Mouse (Mus musculus) left cerebral cortex, postnatal 14 days (tissue): ENCODE results near the gene Tnik. TPM values are rescaled to one million over a fixed set of nuclear protein-coding genes. Genes with fewer than 3 reads are reported as not detected.

Experiments
- DNase-seq, 2 experiments: peaks; one replicate each; pipeline ENCODE4 v3.0.0; 2021 to 2022; ENCODE audit warnings: low spot score in 2 of 2, mixed read lengths in 1 of 2
- intact Hi-C: fragments of 180-260 bp; cut with DNase I; formaldehyde crosslinking; loops from one replicate; pipeline ENCODE4 v1.15.1; 2025
- total RNA-seq, 2 experiments: library from RNA; stranded (reverse); gene quantifications; 2 replicates each; pipeline ENCODE4 v1.2.3; 2021

The Tnik gene
- total RNA-seq, 2 experiments from 2014 or later, result 216 to 232 TPM

DNA sequence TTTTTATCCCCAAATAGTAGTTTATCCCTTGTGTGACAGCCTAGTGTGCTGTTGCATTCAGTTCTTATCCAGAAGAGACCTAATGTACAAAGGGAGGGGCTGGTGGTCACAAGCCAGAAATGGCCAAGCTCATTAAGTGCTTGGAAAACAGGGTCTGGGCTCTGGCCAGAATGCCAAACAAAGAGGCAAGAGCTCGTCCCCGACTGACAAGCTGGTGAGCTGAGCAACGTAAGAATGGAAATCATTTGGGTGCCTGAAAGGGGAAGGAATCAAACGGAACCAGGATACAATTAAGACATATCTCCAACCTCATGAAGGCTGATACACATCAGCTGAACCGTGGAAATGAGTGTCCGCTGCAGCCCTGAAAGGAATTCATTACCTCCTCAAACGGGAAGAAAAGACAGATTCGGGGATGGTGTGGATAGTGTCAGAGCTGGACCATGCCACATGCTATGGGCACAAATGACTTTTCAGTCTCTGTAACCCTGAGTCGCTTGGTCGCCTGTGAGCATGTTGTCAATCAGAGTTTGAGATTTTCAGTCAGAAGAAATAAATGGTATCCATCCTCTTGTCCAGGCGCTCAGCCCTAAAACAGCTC, 120.6 kb downstream of the Tnik start:
- intact Hi-C loops, result no loop called here
- no peak for DNase-seq

DNA sequence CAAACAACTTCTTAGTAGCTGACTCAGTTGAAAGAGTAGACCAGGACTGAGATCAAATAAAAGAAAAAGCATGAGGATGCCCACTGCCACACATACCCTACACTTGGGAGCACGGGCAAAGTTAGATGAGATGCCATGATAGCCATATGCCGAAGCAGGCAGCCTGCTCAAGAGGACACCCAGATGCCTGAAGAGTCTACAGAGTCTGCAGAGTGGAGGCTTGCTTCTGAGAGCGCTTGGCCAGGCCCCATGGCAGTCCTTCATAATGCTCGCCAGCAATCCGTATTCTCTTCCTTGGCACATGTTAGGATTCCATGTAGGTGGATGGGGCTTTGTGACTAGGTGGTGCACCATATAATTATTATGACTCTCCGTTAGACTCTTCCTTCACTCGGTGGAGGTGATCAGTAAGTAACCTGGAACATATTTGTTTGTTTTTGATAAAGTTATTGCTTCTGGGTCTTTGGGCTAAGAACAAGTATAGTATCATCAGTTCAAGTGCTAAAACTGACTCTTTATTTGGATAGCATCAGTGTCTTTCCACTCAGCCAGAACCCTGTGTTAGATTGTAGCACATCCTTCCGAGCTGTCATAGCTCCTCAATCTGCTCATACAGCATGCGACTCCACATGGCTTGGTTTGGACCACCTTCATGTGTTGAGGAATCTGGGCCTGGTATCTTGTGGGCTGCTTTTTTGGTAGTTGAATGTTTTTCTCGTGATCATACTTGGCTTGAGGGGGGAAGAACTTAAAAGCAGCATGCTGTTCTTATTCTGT, 122.4 kb downstream of the Tnik start:
- no peak for DNase-seq
- intact Hi-C loops, result no loop called here

DNA sequence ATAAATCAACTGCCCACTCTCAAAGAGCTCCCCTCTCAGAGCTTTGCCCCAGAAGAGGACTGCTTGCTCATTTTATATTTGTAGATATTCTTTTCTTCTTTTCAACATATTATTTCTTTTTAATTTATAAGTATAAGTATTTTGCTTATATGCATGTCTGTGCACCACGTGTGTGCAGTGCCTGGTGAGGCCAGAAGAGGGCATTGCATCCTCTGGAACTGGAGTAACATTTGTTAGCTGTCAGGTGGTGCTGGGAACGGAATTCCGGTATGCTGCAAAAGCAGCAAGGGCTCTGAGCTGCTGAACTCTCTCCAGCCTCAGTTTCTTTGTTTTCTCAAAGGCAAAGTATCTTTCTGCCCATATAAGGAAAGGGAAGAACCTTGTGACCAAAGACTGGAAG, 125.5 kb downstream of the Tnik start:
- no peak for DNase-seq
- intact Hi-C loops, result no loop called here

DNA sequence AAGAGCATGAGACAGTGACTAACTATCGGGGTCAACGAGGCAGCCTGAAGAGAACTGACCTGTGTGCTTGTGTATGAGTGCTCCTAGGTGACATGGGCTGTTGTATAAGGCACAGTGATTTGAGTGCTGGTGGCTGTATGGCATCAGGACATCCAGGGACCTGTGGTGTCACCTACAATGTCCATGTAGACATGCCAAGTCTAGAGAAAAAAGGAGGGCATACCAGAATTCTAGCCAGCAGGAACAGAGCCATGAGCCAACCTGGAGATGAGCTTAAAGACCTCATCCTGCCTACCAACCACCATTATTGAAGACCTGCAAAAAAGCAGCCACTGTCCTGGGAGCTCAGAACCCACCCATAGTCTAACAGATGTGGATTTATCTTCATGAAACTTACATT, 127.2 kb downstream of the Tnik start:
- intact Hi-C loops, result no loop called here
- no peak for DNase-seq

DNA sequence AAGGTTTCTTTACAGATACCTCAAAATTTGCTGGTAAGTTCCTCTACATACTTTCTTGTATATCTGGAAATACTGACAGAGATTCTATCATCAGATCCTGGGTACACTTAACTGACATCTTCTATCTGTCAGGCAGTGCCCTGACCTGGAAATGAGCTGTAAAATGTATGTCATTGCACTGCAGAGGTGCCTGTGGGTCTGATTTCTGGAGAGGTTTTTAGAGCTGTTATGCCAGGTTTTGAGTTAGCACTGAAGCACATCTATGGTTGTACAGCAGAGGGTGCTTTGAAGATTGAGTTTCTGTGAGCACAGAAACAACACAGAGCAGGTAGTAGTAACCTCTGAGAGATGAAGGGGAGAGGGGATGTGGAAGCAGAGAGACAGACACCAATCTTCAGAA, 129.5 kb downstream of the Tnik start:
- no peak for DNase-seq
- intact Hi-C loops, result no loop called here

DNA sequence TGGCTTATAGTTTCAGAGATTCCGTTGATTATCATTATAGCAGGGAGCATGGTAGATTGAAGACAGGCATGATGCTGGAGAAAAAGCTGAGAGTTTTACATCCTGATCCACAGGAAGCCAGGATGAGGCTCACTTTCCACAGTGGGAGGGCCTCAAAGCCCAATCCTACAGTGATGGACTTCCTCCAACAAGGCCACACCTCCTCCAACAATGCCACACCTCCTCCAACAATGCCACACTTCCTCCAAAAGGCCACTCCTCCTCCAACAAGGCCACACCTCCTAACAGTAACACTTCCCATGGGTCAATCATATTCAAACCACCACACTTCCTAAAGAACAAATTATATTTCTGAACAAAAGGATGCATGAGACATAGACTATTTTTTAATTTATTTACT, 135.8 kb downstream of the Tnik start:
- DNase-seq, result no peak
- intact Hi-C loops, result no loop called here

DNA sequence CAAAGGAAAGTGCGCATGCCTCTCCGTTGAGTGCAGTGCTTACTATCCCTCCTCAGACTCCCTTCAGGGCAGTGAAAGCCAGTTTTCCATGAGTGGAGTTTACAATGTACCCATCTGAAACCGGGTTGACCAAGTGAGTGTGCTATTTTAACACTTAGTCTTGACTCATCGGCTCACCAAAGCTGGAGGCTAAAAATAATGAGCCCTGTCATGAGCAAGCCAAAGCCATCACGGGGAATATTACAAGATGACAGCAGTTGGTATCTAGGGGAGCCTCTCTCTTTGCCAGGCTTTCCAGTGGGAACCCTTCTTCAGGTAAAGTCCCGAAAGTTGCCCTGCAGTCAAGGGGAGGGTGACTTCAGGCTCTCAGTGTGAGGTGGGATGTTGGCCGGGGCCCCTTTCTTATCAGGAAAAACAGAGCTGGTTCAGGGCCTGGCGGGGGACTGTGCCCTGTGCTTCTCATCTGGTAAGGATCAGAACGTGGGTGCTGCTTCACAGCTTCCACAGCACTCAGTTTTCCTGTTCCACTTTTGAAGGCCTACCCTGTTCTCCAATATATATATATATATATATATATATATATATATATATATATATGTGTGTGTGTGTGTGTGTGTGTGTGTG, 136.7 kb downstream of the Tnik start:
- DNase-seq, result no peak
- intact Hi-C loops, result loop anchor here (10.0 kb wide), 1 partner anchor 225 kb away; no protein-coding TSS in a partner anchor

DNA sequence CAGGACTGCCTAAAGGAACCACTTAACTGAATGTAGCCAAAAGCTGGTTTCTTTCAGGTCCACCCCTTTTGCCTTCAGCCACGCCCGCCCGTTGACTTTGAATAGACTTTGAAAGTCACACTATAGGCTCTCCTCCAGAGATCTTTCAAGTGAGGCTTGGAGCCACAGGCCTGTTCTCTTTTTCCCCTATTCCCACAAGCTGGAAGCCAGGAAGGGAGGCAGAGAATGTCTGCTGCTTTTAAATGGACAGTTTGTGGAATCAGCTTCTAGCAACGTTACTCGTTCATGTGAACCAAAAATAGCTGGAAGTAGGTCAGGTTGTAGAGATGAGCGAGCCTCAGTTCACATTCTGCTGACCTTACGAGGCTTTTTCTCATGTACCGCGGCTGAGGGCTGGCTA, 138.3 kb downstream of the Tnik start:
- DNase-seq, result no peak
- intact Hi-C loops, result loop anchor here (10.0 kb wide), 1 partner anchor 227 kb away; no protein-coding TSS in a partner anchor

DNA sequence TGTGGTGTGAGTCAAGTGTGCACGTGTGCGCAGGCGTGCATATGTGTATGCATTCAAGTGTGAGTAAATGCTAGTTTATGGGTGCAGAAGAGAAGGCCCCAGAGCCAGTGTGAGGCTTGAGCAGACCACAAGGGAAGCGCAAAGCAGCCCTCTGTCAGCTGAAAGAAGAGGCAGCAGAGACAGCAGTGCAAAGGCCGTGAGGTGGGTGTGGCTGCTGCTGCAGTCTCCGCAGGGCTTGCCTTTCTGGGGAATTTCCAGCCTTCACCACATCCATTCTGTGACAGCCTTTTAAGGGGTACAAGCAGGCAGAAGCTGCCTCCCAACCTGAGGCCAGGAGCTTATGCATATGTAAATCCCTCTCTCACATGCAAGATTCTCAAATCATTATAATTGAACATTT, 139.2 kb downstream of the Tnik start:
- no peak for DNase-seq
- intact Hi-C loops, result loop anchor here (10.0 kb wide), 1 partner anchor 227 kb away; no protein-coding TSS in a partner anchor

DNA sequence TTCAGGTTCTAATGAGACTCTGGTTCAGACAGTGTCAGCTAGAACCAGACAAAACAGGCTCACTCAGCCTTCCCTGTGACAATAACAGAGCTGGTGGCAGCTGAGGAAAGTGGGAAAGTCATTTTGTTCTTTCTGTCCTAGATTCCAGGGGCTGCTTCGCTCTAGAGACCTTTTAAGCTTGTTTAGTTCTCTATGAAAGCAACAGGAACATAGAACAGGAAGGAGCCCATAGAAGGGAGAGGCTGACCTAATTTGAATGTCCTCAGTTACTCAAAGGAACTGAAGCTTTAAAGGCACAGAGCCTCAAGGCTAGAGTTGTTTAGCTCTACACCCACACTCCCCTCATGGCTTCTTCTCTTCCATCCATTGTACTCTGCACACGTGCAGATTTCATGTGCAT, 142.4 kb downstream of the Tnik start:
- peak in 1 of 2 experiments; percentile 68 for DNase-seq
- intact Hi-C loops, result loop anchor here (5.0 to 10.0 kb wide), 2 partner anchors 138 to 231 kb away; no protein-coding TSS in a partner anchor

DNA sequence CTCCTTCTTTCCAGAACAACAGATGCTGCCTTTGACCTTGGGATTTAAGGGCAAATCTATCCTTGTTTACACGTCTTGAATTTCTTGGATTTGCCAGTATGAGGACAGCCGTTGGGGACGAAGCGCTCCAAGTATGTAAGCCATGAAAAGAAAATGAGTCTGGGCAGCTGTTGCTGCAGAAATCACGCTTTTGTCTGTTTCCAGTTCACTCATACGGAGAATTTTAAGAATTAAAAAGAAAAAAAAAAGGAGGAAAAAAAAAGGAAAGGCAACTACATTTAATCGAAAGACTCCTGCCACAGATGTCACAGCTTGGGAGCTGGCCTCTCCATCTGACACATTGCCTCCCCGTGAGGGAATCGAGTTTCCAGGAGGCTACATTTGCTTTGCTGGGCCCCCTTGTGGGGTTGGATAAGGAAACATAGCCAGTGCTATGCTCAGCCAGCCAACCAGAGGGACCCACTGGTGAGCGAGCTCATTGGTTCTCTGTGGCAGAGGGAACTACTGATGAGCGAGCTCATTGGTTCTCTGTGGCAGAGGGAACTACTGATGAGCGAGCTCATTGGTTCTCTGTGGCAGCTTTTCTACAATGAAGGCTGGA, 145.9 kb downstream of the Tnik start:
- peak; percentile 62 to 75 for DNase-seq

DNA sequence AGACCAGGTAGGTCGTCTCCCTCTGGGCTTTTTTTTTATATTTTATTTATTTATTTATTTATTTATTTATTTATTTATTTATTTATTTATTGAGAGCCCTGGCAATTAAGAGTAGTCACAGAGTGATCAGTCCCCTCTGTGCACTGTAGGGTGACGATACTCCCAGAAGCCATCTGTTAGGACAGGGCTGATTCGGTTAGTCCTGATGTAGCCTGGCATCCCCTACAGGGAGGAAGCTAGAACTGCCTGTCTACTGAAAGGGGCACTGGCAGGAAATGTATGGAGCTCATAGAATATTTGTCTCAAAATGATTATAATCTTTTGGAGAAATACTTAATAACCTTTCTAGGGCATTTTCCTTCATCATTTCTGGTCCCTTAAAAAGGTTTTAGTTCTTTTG, 147.3 kb downstream of the Tnik start:
- intact Hi-C loops, result no loop called here
- no peak for DNase-seq

More for the DNA sequence above, 145.9 kb downstream of the Tnik start:
- intact Hi-C loops, result loop anchor here (5.0 to 10.0 kb wide), 2 partner anchors 142 to 234 kb away; no protein-coding TSS in a partner anchor

DNA sequence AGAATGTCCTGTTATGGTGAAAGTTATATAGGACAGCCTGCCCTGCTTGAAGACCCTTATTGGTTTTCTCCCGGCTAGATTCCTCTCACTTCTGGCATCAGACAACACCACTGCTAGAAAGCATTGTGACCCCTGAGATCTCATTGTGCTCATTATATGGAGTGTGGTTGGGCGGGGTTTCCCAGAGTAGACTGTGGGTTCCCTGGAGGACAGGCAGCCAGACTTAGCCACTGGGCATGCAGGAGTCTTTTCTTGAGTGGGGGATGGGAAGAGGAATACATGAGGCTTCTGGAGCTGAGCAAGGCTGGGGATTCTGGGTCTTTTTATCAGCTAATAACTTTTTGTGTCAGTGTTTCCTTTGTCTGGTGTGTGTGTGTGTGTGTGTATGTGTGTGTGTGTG, 153.0 kb downstream of the Tnik start:
- intact Hi-C loops, result no loop called here
- no peak for DNase-seq

DNA sequence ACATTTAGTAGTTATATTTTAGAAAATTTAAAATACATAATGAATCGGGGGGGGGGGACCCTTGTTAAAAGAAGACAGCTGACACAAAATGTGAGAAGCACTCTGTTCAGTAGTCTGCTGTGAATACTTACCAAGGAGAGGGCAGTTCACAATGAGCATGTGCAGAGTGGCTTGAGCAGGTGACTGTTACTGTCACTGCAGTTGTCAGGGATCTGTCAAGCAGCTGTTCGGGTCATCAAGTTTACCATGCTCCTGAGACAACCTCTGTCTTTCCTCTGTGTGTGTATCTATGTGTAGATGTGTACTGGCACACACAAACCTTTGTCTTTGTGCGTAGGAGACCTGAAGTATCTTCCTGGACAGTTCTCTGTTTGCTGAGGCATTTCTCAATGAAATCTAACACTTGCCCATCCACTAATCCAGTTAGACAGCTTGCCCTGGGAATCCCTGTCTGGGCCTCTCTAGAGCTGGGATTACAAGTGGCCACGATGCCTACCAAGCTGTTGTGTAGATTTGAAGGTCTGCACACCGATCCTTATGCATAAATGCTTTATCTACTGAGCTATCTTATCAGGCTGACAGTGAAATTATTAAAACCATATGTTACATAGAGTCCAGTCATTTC, 154.2 kb downstream of the Tnik start:
- no peak for DNase-seq
- intact Hi-C loops, result no loop called here

DNA sequence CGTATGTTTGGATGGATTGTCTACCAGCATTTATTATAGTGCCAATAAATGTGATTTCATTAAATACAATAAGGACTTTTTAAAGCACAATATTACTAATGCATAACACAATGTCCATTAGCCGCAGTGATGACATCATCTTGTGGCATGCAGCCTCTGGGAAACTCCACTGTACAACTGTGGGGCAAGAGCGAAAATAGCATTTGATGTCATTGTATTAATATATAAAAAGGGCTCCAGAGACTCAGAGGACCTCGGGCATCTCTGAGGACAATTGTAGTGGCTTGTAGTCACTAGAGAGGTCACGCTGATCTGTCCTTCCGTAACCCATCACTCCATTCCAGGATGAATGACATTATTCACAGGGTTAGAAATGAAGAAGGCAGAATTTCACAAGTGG, 157.2 kb downstream of the Tnik start:
- intact Hi-C loops, result no loop called here

DNA sequence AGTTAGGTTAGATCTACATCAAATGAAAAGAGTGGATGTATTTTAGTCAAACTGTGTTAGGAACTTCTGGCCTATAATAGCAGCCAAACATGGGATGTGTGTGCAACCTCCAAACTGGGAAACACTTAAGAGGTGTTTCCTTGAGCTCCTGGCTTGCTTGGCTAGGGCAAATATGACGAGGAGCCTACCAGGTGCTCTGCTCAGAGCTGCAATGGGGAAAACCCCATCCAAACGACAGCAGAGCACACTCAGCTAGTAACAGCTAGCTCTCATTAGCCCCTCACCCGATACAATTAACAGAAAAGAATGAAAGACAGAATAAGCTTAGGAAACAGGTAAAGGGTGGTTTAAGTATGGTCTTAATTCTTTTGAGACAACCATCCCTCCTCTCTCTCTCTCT, 157.7 kb downstream of the Tnik start:
- intact Hi-C loops, result no loop called here
- no peak for DNase-seq

More for the DNA sequence above, 157.2 kb downstream of the Tnik start:
- DNase-seq, result no peak

DNA sequence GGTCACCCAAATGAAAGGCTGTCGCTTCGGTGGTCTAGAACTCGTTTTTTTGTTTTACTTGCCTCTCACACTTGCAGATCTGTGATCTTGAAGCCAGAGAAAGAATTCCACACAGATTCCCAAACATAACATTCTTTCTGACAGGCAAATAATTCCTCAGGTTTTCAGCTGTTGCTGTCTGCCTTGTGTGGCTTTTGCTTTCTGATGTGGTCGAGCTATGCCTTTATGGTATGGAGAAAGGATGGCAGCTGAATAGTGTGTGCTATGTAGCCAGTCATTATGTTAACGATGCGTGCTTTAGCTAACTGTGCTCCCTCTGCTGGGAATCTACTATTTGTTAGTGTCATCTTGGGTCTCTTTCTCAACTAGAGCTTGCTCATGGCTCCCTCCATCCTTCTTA, 158.8 kb downstream of the Tnik start:
- intact Hi-C loops, result no loop called here
- no peak for DNase-seq

DNA sequence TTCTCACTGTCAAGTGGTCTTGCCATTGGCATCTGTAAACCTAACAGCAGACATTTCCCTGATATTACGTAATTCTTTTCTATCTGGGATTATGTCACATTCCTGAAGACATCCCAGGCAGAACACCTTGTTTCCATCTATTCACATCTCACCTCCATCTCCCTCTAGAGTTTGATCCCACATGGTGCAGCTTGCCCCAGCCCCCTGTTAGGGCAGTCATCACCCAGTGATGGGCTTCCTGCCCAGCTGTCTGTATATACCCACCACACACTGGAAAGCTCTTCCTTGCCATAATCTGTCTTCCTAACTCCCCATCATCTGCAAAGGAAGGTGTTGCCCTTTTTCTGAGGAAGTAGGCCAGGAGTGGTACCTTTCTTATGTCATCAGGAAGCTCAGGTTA, 159.2 kb downstream of the Tnik start:
- intact Hi-C loops, result no loop called here
- no peak for DNase-seq

DNA sequence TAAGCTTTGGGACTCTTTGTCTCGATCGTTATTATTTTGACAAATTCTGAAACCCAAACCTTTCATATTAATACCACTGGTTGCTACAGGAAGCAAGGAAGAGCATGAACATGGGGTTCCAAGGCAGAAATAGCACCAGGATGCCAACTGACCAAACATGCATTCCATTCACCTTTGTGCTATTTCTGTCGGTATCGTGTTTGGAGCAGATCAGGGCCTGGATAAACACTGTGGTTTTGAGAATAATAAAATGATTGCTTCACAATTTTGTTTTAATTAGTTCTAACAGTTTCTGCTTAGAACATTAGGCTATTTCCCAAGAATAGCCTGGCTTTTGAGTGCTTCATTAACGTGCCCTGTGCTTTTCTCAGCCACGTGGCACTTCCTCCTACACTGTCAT, 162.9 kb downstream of the Tnik start:
- DNase-seq, result no peak
- intact Hi-C loops, result no loop called here

DNA sequence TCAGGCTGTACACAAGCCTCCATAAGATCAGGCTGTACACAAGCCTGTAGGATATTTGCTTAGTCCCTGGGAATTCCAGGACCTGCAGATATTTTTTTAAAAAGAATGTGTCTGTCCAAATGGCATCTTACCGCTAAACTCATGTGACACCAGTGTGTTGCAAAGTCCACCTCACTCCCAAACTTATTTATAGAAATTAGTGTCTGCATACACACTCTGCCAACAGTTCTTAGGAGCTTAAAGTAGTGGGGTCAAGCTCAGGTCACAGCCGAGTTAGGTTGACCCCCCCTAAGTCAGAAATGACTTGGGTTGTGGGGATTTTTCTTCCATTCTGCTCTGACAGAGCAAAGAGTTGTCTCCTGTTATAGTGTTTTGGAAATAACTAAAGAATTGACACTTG, 168.4 kb downstream of the Tnik start:
- DNase-seq, result no peak
- intact Hi-C loops, result no loop called here
